Mouse (Mus musculus) megakaryocyte, embryonic 14.5 days (primary cell): Measurements from ENCODE around the gene Col18a1. TPM values are rescaled to one million over a fixed set of nuclear protein-coding genes. Genes with fewer than 3 reads are reported as not detected.

ENCODE experiments used
- H3K27me3 ChIP-seq: replicated peaks from 2 replicates; pipeline ENCODE3; 2012; ENCODE audit warnings: inconsistent platforms
- H3K36me3 ChIP-seq: replicated peaks from 2 replicates; pipeline ENCODE3; 2012; ENCODE audit warnings: low read length, inconsistent platforms, mixed read lengths
- H3K4me1 ChIP-seq: 2 replicates; pipeline ENCODE4 v1.6.1; 2012; ENCODE audit warnings: inconsistent platforms
- H3K4me3 ChIP-seq: replicated peaks from 2 replicates; pipeline ENCODE3; 2012; ENCODE audit warnings: moderate library complexity, mild to moderate bottlenecking, inconsistent platforms
- H3K9me3 ChIP-seq: 2 replicates; pipeline ENCODE4 v1.6.1; 2012; ENCODE audit warnings: inconsistent platforms
- FLI1 ChIP-seq: IDR thresholded peaks from 2 replicates; pipeline ENCODE4 v1.6.1; 2012; ENCODE audit warnings: low read length, inconsistent platforms, mixed read lengths
- GATA1 ChIP-seq: IDR thresholded peaks from 3 replicates; pipeline ENCODE4 v1.6.1; 2012; ENCODE audit warnings: mixed read lengths, low read length, inconsistent platforms, borderline replicate concordance
- polyA plus RNA-seq: library from polyadenylated mRNA; stranded (reverse); fragments of >175 nt; gene quantifications from 2 replicates; pipeline ENCODE4 v1.2.3, GENCODE M21; 2012; ENCODE audit warnings: low replicate concordance; ENCODE audit not compliant: insufficient read depth

Col18a1 gene
- polyA plus RNA-seq, 1 experiment: 946 TPM

GRCm38 (mm10) chr10:77203960-77204359 lies 37.6 kb upstream of the Col18a1 start:
- Histone ChIP-seq H3K36me3 (peaks cover 3% of the 10 kb centered on the region), H3K9me3 (no peaks in the 10 kb centered on the region), H3K4me3 (no peak overlapping the region), H3K27me3 (no peaks in the 10 kb centered on the region), H3K4me1 (peaks cover 97% of the 10 kb centered on the region)
- TF ChIP-seq FLI1 (no peak), GATA1 (no peak)

- no peak for TF ChIP-seq FLI1
- TF ChIP-seq GATA1: no peak
- H3K36me3 ChIP-seq: peaks cover 7% of the 10 kb centered on the region
- H3K27me3 ChIP-seq: no peaks in the 10 kb centered on the region
- no peak overlapping the region for H3K4me3 ChIP-seq
- no peaks in the 10 kb centered on the region; the same call in 1 of the 2 replicates for H3K9me3 ChIP-seq
- H3K4me1 ChIP-seq: peaks cover 97% of the 10 kb centered on the region
These were observed 35.6 kb upstream of the Col18a1 start for GRCm38 (mm10) chr10:77201919-77202318.

- H3K4me3 ChIP-seq: peak overlapping the region; percentile 50
- no peaks in the 10 kb centered on the region for H3K27me3 ChIP-seq
These were observed 33.9 kb upstream of the Col18a1 start for GRCm38 (mm10) chr10:77200295-77200694.

GRCm38 (mm10) chr10:77199229-77199628 lies 32.9 kb upstream of the Col18a1 start:
- peaks cover 74% of the 10 kb centered on the region for H3K4me1 ChIP-seq
- peaks cover 9% of the 10 kb centered on the region for H3K36me3 ChIP-seq
- no peaks in the 10 kb centered on the region; the same call in 1 of the 2 replicates for H3K9me3 ChIP-seq
- H3K27me3 ChIP-seq: no peaks in the 10 kb centered on the region
- TF ChIP-seq FLI1 (no peak), GATA1 (no peak)
- H3K4me3 ChIP-seq: peak overlapping the region; percentile 36

More at GRCm38 (mm10) chr10:77200295-77200694, 33.9 kb upstream of the Col18a1 start:
- Histone ChIP-seq H3K36me3 (peaks cover 9% of the 10 kb centered on the region), H3K4me1 (peaks cover 83% of the 10 kb centered on the region), H3K9me3 (no peaks in the 10 kb centered on the region; the same call in 1 of the 2 replicates)
- no peak for TF ChIP-seq GATA1
- TF ChIP-seq FLI1: no peak

GRCm38 (mm10) chr10:77197469-77198209 lies 31.3 kb upstream of the Col18a1 start:
- TF ChIP-seq FLI1: no peak
- TF ChIP-seq GATA1: no peak
- H3K4me3 ChIP-seq: no peak overlapping the region
- H3K9me3 ChIP-seq: no peaks in the 10 kb centered on the region; the same call in 1 of the 2 replicates
- peaks cover 9% of the 10 kb centered on the region for H3K36me3 ChIP-seq
- peaks cover 69% of the 10 kb centered on the region for H3K4me1 ChIP-seq
- no peaks in the 10 kb centered on the region for H3K27me3 ChIP-seq

- Histone ChIP-seq H3K9me3 (no peaks in the 10 kb centered on the region; the same call in 1 of the 2 replicates), H3K4me1 (peaks cover 62% of the 10 kb centered on the region), H3K27me3 (peaks cover 3% of the 10 kb centered on the region), H3K36me3 (peaks cover 9% of the 10 kb centered on the region), H3K4me3 (no peak overlapping the region)
- TF ChIP-seq GATA1 (no peak), FLI1 (no peak)
These were observed 30.3 kb upstream of the Col18a1 start for GRCm38 (mm10) chr10:77196676-77197075.

- Histone ChIP-seq H3K27me3 (peaks cover 7% of the 10 kb centered on the region), H3K4me3 (no peak overlapping the region), H3K36me3 (peaks cover 9% of the 10 kb centered on the region), H3K4me1 (peaks cover 60% of the 10 kb centered on the region), H3K9me3 (no peaks in the 10 kb centered on the region; the same call in 1 of the 2 replicates)
- TF ChIP-seq GATA1 (no peak), FLI1 (no peak)
These were observed 29.8 kb upstream of the Col18a1 start for GRCm38 (mm10) chr10:77196115-77196514.

- H3K4me1 ChIP-seq: peaks cover 46% of the 10 kb centered on the region
- H3K9me3 ChIP-seq: no peaks in the 10 kb centered on the region; the same call in 1 of the 2 replicates
- peaks cover 6% of the 10 kb centered on the region for H3K36me3 ChIP-seq
- peaks cover 10% of the 10 kb centered on the region for H3K27me3 ChIP-seq
- H3K4me3 ChIP-seq: no peak overlapping the region
- TF ChIP-seq GATA1: no peak
- no peak for TF ChIP-seq FLI1
These were observed 27.1 kb upstream of the Col18a1 start for GRCm38 (mm10) chr10:77193495-77193894.

GRCm38 (mm10) chr10:77192745-77193144 lies 26.4 kb upstream of the Col18a1 start:
- Histone ChIP-seq H3K4me1 (peaks cover 46% of the 10 kb centered on the region), H3K9me3 (no peaks in the 10 kb centered on the region; the same call in 1 of the 2 replicates), H3K4me3 (no peak overlapping the region), H3K36me3 (peaks cover 6% of the 10 kb centered on the region), H3K27me3 (peaks cover 12% of the 10 kb centered on the region)
- TF ChIP-seq FLI1: no peak
- TF ChIP-seq GATA1: no peak
